Mouse (Mus musculus): ENCODE measurements at regions not wholly inside any gene's neighbourhood (a gene's known extent, or its start where the extent isn't known, plus 50 kb on each side); places are given as distances from the start of the nearest gene placed in this dataset.

GRCm38 (mm10) chr6:100110981-100111660 lies 176.2 kb downstream of the Rybp start:
- DNase-seq (ENCODE audit: extremely low spot score in 1 of 2, low spot score in 2 of 2): peak in 1 of 2 experiments; percentile 69
- intact Hi-C loops (cut with DNase I): no loop called here

GRCm38 (mm10) chr6:100109979-100110378 lies 177.3 kb downstream of the Rybp start:
- peak in 1 of 2 experiments; percentile 60 for DNase-seq (ENCODE audit: extremely low spot score in 1 of 2, low spot score in 2 of 2)
- intact Hi-C loops (cut with DNase I): no loop called here

GRCm38 (mm10) chr6:100109351-100109750 lies 177.9 kb downstream of the Rybp start:
- DNase-seq (ENCODE audit: extremely low spot score in 1 of 2, low spot score in 2 of 2): no peak
- intact Hi-C loops (cut with DNase I): no loop called here

- intact Hi-C loops (cut with DNase I): no loop called here
- no peak for DNase-seq (ENCODE audit: extremely low spot score in 1 of 2, low spot score in 2 of 2)
These were observed 179.8 kb downstream of the Rybp start for GRCm38 (mm10) chr6:100107508-100107907.

GRCm38 (mm10) chr6:100107066-100107465 lies 180.2 kb downstream of the Rybp start:
- intact Hi-C loops (cut with DNase I): no loop called here

GRCm38 (mm10) chr6:100100565-100101133 lies 186.6 kb downstream of the Rybp start:
- intact Hi-C loops (cut with DNase I): no loop called here
- DNase-seq (ENCODE audit: extremely low spot score in 1 of 2, low spot score in 2 of 2): no peak

More at GRCm38 (mm10) chr6:100107066-100107465, 180.2 kb downstream of the Rybp start:
- no peak for DNase-seq (ENCODE audit: extremely low spot score in 1 of 2, low spot score in 2 of 2)

GRCm38 (mm10) chr6:100096393-100097125 lies 190.7 kb downstream of the Rybp start:
- no peak for DNase-seq (ENCODE audit: extremely low spot score in 1 of 2, low spot score in 2 of 2)
- intact Hi-C loops (cut with DNase I): no loop called here

- intact Hi-C loops (cut with DNase I): no loop called here
- DNase-seq (ENCODE audit: extremely low spot score in 1 of 2, low spot score in 2 of 2): no peak
These were observed 192.6 kb downstream of the Rybp start for GRCm38 (mm10) chr6:100094653-100095217.

GRCm38 (mm10) chr6:100092870-100093269 lies 194.4 kb downstream of the Rybp start:
- intact Hi-C loops (cut with DNase I): no loop called here
- no peak for DNase-seq (ENCODE audit: extremely low spot score in 1 of 2, low spot score in 2 of 2)

- intact Hi-C loops (cut with DNase I): no loop called here
- no peak for DNase-seq (ENCODE audit: extremely low spot score in 1 of 2, low spot score in 2 of 2)
These were observed 195.5 kb downstream of the Rybp start for GRCm38 (mm10) chr6:100091815-100092214.

GRCm38 (mm10) chr6:100088576-100088975 lies 198.7 kb downstream of the Rybp start:
- no peak for DNase-seq (ENCODE audit: extremely low spot score in 1 of 2, low spot score in 2 of 2)
- intact Hi-C loops (cut with DNase I): no loop called here

GRCm38 (mm10) chr6:100086807-100087206 lies 200.5 kb downstream of the Rybp start:
- intact Hi-C loops (cut with DNase I): no loop called here
- no peak for DNase-seq (ENCODE audit: extremely low spot score in 1 of 2, low spot score in 2 of 2)

- no peak for DNase-seq (ENCODE audit: extremely low spot score in 1 of 2, low spot score in 2 of 2)
- intact Hi-C loops (cut with DNase I): no loop called here
These were observed 201.3 kb downstream of the Rybp start for GRCm38 (mm10) chr6:100085981-100086380.

- no peak for DNase-seq (ENCODE audit: extremely low spot score in 1 of 2, low spot score in 2 of 2)
- intact Hi-C loops (cut with DNase I): no loop called here
These were observed 203.3 kb downstream of the Rybp start for GRCm38 (mm10) chr6:100083868-100084477.

GRCm38 (mm10) chr6:100083127-100083526 lies 204.2 kb downstream of the Rybp start:
- no peak for DNase-seq (ENCODE audit: extremely low spot score in 1 of 2, low spot score in 2 of 2)
- intact Hi-C loops (cut with DNase I): no loop called here

- DNase-seq (ENCODE audit: extremely low spot score in 1 of 2, low spot score in 2 of 2): peak in 1 of 2 experiments; percentile 80
These were observed 212.5 kb downstream of the Rybp start for GRCm38 (mm10) chr6:100074672-100075335.

GRCm38 (mm10) chr6:100072261-100072968 lies 214.9 kb downstream of the Rybp start:
- intact Hi-C loops (cut with DNase I): no loop called here
- DNase-seq (ENCODE audit: extremely low spot score in 1 of 2, low spot score in 2 of 2): peak in 1 of 2 experiments; percentile 66

More at GRCm38 (mm10) chr6:100074672-100075335, 212.5 kb downstream of the Rybp start:
- intact Hi-C loops (cut with DNase I): no loop called here

- DNase-seq (ENCODE audit: extremely low spot score in 1 of 2, low spot score in 2 of 2): peak in 1 of 2 experiments; percentile 32
- intact Hi-C loops (cut with DNase I): no loop called here
These were observed 218.1 kb downstream of the Rybp start for GRCm38 (mm10) chr6:100069151-100069550.
